Mouse (Mus musculus): ENCODE measurements around the gene Arhgap23.

The Arhgap23 gene

GRCm38 (mm10) chr11:97406094-97406951 lies 9.0 kb upstream of the Arhgap23 start:
- DNase-seq, result peak; percentile 50 to 52

- no peak for DNase-seq
Observed at GRCm38 (mm10) chr11:97407456-97407855, 7.9 kb upstream of the Arhgap23 start.

- DNase-seq, result peak; percentile 91 to 94
Observed at GRCm38 (mm10) chr11:97408171-97408570, 7.2 kb upstream of the Arhgap23 start.

- no peak for DNase-seq
Observed at GRCm38 (mm10) chr11:97410958-97411357, 4.4 kb upstream of the Arhgap23 start.

- DNase-seq, result no peak
Observed at GRCm38 (mm10) chr11:97412117-97412516, 3.2 kb upstream of the Arhgap23 start.

- no peak for DNase-seq
Observed at GRCm38 (mm10) chr11:97412808-97413347, 2.5 kb upstream of the Arhgap23 start.

- DNase-seq, result peak in 1 of 2 experiments; percentile 51
Observed at GRCm38 (mm10) chr11:97415712-97416636, 641 bp downstream of the Arhgap23 start.

GRCm38 (mm10) chr11:97416637-97417035 lies 1.3 kb downstream of the Arhgap23 start:
- no peak for DNase-seq

GRCm38 (mm10) chr11:97418834-97419539 lies 3.7 kb downstream of the Arhgap23 start:
- DNase-seq, result peak in 1 of 2 experiments; percentile 56

GRCm38 (mm10) chr11:97419540-97419900 lies 4.2 kb downstream of the Arhgap23 start:
- peak; percentile 49 to 61 for DNase-seq

GRCm38 (mm10) chr11:97422507-97422906 lies 7.2 kb downstream of the Arhgap23 start:
- peak in 1 of 2 experiments; percentile 52 for DNase-seq

- DNase-seq, result no peak
Observed at GRCm38 (mm10) chr11:97424092-97424692, 8.9 kb downstream of the Arhgap23 start.

- no peak for DNase-seq
Observed at GRCm38 (mm10) chr11:97424802-97425201, 9.5 kb downstream of the Arhgap23 start.

GRCm38 (mm10) chr11:97427794-97428725 lies 12.7 kb downstream of the Arhgap23 start:
- peak; percentile 67 to 76 for DNase-seq

GRCm38 (mm10) chr11:97428726-97429077 lies 13.4 kb downstream of the Arhgap23 start:
- DNase-seq, result no peak

- DNase-seq, result no peak
Observed at GRCm38 (mm10) chr11:97429615-97430014, 14.3 kb downstream of the Arhgap23 start.

GRCm38 (mm10) chr11:97432015-97432414 lies 16.7 kb downstream of the Arhgap23 start:
- peak; percentile 78 to 85 for DNase-seq

- DNase-seq, result no peak
Observed at GRCm38 (mm10) chr11:97432983-97433539, 17.7 kb downstream of the Arhgap23 start.

- DNase-seq, result no peak
Observed at GRCm38 (mm10) chr11:97434121-97434520, 18.8 kb downstream of the Arhgap23 start.

GRCm38 (mm10) chr11:97434704-97435454 lies 19.5 kb downstream of the Arhgap23 start:
- peak; percentile 56 to 59 for DNase-seq
